Comparison of ENCODE assay signal across 17 mouse cellular contexts in the genomic region with DNA sequence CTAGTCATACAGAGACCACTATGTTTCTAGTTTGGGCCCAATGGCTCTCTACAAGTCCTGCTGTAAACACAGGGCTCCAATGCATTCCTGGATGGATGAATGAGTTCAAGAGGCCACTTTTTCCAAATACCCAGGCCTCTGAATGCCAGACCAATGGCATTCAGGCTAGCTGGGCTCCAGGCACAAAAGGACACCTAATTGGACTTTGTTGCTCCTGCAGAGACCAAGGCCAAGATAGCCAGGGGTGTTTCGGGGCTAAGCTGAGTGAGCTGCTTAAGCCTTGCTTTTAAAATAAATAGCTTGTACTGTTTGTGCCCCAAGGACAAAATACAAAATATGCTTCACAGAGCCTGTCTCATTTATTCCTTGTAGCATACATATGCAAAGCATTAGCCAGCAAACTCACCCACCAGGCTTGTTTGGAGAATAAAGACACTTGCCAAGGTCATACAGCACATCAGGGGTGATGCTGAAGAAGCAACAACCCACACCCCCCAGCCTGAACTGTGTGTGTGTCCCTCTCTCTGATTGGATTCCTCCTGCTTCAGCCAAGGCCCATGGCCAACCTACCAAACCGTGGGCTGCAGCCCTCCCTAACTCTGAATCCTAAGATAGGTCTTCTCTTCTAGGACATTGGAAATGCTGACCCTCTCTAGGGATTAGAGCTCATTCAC.
"Had no signal": no experiment of that assay in that cellular context is flagged by ENCODE, and none has a peak within 500 bp of the region (broad histone marks: within the 10 kb centered on the region; RNA-seq: fewer than 3 reads in every experiment).

No protein-coding gene starts in this region.

- H3K4me1 ChIP-seq: limb, embryonic 10.5 days; liver, embryonic 13.5 days; lung, embryonic 15.5 days; megakaryocyte, embryonic 14.5 days; neural tube, embryonic 12.5 days had no signal

- H3K27ac ChIP-seq: kidney, postnatal 0 days; limb, embryonic 10.5 days; liver, embryonic 13.5 days; lung, embryonic 15.5 days; macrophage; midbrain, embryonic 15.5 days; neural tube, embryonic 12.5 days had no signal

- H3K4me3 ChIP-seq: limb, embryonic 10.5 days; liver, embryonic 13.5 days; lung, embryonic 15.5 days; megakaryocyte, embryonic 14.5 days; midbrain, embryonic 15.5 days; neural tube, embryonic 12.5 days had no signal

- H3K27me3 ChIP-seq: liver, embryonic 13.5 days; lung, embryonic 15.5 days; midbrain, embryonic 15.5 days; neural tube, embryonic 12.5 days had no signal

- H3K9me3 ChIP-seq: limb, embryonic 10.5 days; liver, embryonic 13.5 days; lung, embryonic 15.5 days; midbrain, embryonic 15.5 days; neural tube, embryonic 12.5 days had no signal

- H3K4me2 ChIP-seq: liver, embryonic 13.5 days; lung, embryonic 15.5 days; midbrain, embryonic 11.5 days; midbrain, embryonic 15.5 days; neural tube, embryonic 12.5 days had no signal

- ATAC-seq: liver, postnatal 0 days; midbrain, embryonic 15.5 days had no signal

- DNase-seq: kidney, adult 9 months; kidney, postnatal 36 days; layer of hippocampus, adult 9-11 months; layer of hippocampus, postnatal 36 days; liver, embryonic 13.5 days; liver, postnatal 0 days; lung, postnatal 14 days; right cerebral cortex, postnatal 14 days; thymus, postnatal 36 days had no signal

- H3K36me3 ChIP-seq: limb, embryonic 10.5 days; liver, embryonic 13.5 days; lung, embryonic 15.5 days; midbrain, embryonic 15.5 days; neural tube, embryonic 12.5 days had no signal

- H3K9ac ChIP-seq: liver, embryonic 13.5 days; liver, postnatal 0 days; lung, embryonic 15.5 days; midbrain, embryonic 15.5 days; neural tube, embryonic 12.5 days had no signal
